Mouse (Mus musculus): ENCODE results near the gene Ephb2.

DNA sequence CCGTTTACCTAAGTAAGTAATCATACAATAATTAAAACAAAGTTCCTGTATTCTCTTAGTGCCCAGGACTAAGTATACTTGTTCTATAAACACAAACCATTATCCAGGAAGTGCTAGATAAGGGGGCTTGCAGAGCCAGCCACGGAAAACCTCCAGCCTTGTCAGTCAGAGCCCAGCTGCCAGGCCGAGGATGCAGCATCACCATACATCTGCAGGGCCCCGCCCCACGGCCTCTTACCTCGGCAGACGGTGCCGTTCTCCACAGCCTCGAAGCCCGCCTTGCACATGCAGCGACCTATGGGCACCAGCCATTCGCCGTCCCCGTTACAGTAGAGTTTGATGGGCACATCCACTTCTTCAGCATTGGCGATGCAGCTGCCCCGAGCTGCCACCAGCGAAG, 65.1 kb downstream of the Ephb2 start:
- TF ChIP-seq CTCF (IDR thresholded peaks at IDR 0.05; ENCODE audit: insufficient read depth, low read length) (no peak), POLR2A (IDR thresholded peaks at IDR 0.05; ENCODE audit: borderline replicate concordance, extremely low read depth, low read depth, low read length) (no peak)

All from lung, adult 2 months (tissue).